ENCODE assay signal across 28 mouse cellular contexts in the genomic region with DNA sequence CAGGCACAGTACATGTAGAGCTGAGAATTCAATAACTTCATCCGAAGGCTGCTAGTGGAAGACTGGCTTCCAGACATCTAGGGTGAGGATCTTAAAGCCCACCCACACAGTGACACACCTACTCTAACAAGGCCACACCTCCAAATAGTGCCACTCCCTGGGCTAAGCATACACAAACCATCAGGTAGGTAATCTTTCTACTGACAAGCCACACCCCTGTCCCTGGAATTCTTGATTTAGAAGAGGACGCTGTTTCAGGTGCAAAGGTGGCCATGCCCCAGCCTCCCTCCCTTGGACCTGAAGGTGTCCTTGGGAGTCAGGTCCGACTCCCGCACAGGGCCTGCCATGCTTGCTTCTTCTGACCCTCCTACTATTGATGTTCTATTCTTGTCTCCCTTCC. TPM values are rescaled to one million over a fixed set of nuclear protein-coding genes. Genes with fewer than 3 reads are reported as not detected.
DNase-seq lines count a peak whose midpoint lies in the region; ATAC-seq and TF ChIP-seq lines count a peak whose summit lies in the region.
"Had no signal": no experiment of that assay in that cellular context is flagged by ENCODE, and none has a peak within 500 bp of the region (broad histone marks: within the 10 kb centered on the region; RNA-seq: fewer than 3 reads in every experiment).

No protein-coding gene starts in this region.

- ATAC-seq in intestine, embryonic 15.5 days, result peak; percentile 85
- ATAC-seq in stomach, embryonic 16.5 days (ENCODE audit: insufficient read depth, low FRiP score), result peak; percentile 35; the same call in 1 of the 2 replicates
- ATAC-seq in hindbrain, embryonic 14.5 days (ENCODE audit: low FRiP score), result no peak
- ATAC-seq: forebrain, embryonic 15.5 days; hindbrain, embryonic 16.5 days; Patski had no signal

- WGBS in intestine, embryonic 15.5 days, result 62% methylated on average over 4 of the region's 4 CpGs
- WGBS in small intestine, adult 2 months, result 35% methylated on average over 4 of the region's 4 CpGs
- 57% methylated on average over 4 of the region's 4 CpGs for WGBS in stomach, embryonic 16.5 days
- WGBS in hindbrain, embryonic 14.5 days, result 86% methylated on average over 4 of the region's 4 CpGs

- H3K9me3 ChIP-seq in intestine, embryonic 15.5 days, result no peaks in the 10 kb centered on the region
- H3K9me3 ChIP-seq in stomach, embryonic 16.5 days (replicated peaks; ENCODE audit: control insufficient read depth, low read length), result 0 out of 2 replicates have a peak, but pooled peaks cover 6% of the 10 kb centered on the region
- no peaks in the 10 kb centered on the region for H3K9me3 ChIP-seq in hindbrain, embryonic 14.5 days (ENCODE audit: control insufficient read depth, low read length)
- H3K9me3 ChIP-seq: embryonic facial prominence, embryonic 10.5 days; embryonic facial prominence, embryonic 13.5 days; forebrain, embryonic 12.5 days; forebrain, embryonic 15.5 days; heart, embryonic 10.5 days; heart, embryonic 13.5 days; hindbrain, embryonic 12.5 days had no signal

- no peaks in the 10 kb centered on the region for H3K36me3 ChIP-seq in intestine, embryonic 15.5 days
- no peaks in the 10 kb centered on the region for H3K36me3 ChIP-seq in small intestine, adult 2 months (ENCODE audit: control insufficient read depth, insufficient read depth, low read length)
- H3K36me3 ChIP-seq in stomach, embryonic 16.5 days (ENCODE audit: control insufficient read depth, insufficient read depth, low read length), result no peaks in the 10 kb centered on the region
- no peaks in the 10 kb centered on the region for H3K36me3 ChIP-seq in hindbrain, embryonic 14.5 days (replicated peaks; ENCODE audit: control insufficient read depth, insufficient read depth)
- H3K36me3 ChIP-seq: embryonic facial prominence, embryonic 10.5 days; embryonic facial prominence, embryonic 13.5 days; forebrain, embryonic 12.5 days; forebrain, embryonic 15.5 days; G1E; heart, embryonic 10.5 days; heart, embryonic 13.5 days; hindbrain, embryonic 12.5 days had no signal

- no peak for TF ChIP-seq CTCF in small intestine, adult 2 months (IDR thresholded peaks at IDR 0.05; ENCODE audit: extremely low read depth, insufficient read length, insufficient replicate concordance, low read depth, low read length)

- no peak overlapping the region for H3K4me3 ChIP-seq in intestine, embryonic 15.5 days (replicated peaks)
- H3K4me3 ChIP-seq in small intestine, adult 2 months (ENCODE audit: low read depth, low read length), result no peak overlapping the region
- H3K4me3 ChIP-seq in stomach, embryonic 16.5 days (replicated peaks; ENCODE audit: low read length), result no peak overlapping the region
- no peak overlapping the region for H3K4me3 ChIP-seq in hindbrain, embryonic 14.5 days (replicated peaks; ENCODE audit: low read length)
- H3K4me3 ChIP-seq: embryonic facial prominence, embryonic 10.5 days; embryonic facial prominence, embryonic 13.5 days; erythroblast, embryonic 14.5 days; forebrain, embryonic 12.5 days; forebrain, embryonic 15.5 days; heart, adult 2 months; heart, embryonic 10.5 days; heart, embryonic 13.5 days; hindbrain, embryonic 12.5 days had no signal

- no peak for DNase-seq in hindbrain, embryonic 14.5 days (ENCODE audit: low spot score)
- DNase-seq in right cerebral cortex, postnatal 36 days (ENCODE audit: low spot score in 2 of 2), result no peak
- no peak for DNase-seq in cerebellum, postnatal 25 days
- DNase-seq: adrenal gland, adult 2 months; adrenal gland, postnatal 14 days; B cell, adult 2 months; cerebellum, adult 11 months; cerebellum, adult 2 months; cerebellum, adult 9-11 months; cerebellum, postnatal 36 days; embryo, embryonic 11 days; gastrocnemius, postnatal 10 days; gastrocnemius, postnatal 36 days; heart, adult 2 months had no signal

- H3K9ac ChIP-seq in intestine, embryonic 15.5 days, result no peak overlapping the region
- H3K9ac ChIP-seq in stomach, embryonic 16.5 days (ENCODE audit: low read length), result no peak overlapping the region
- no peak overlapping the region for H3K9ac ChIP-seq in hindbrain, embryonic 14.5 days
- H3K9ac ChIP-seq: embryonic facial prominence, embryonic 13.5 days; forebrain, embryonic 12.5 days; forebrain, embryonic 15.5 days; heart, embryonic 13.5 days; hindbrain, embryonic 12.5 days had no signal

- no peak overlapping the region for H3K4me2 ChIP-seq in intestine, embryonic 15.5 days (replicated peaks)
- no peak overlapping the region for H3K4me2 ChIP-seq in stomach, embryonic 16.5 days (ENCODE audit: low read depth, low read length)
- no peak overlapping the region for H3K4me2 ChIP-seq in hindbrain, embryonic 14.5 days (replicated peaks)
- H3K4me2 ChIP-seq: embryonic facial prominence, embryonic 13.5 days; forebrain, embryonic 12.5 days; forebrain, embryonic 15.5 days; heart, embryonic 13.5 days; hindbrain, embryonic 12.5 days had no signal

- H3K27me3 ChIP-seq in intestine, embryonic 15.5 days (replicated peaks), result no peaks in the 10 kb centered on the region; the same call in 1 of the 2 replicates
- H3K27me3 ChIP-seq in small intestine, adult 2 months (ENCODE audit: control insufficient read depth, insufficient read depth, low read length), result no peaks in the 10 kb centered on the region
- no peaks in the 10 kb centered on the region for H3K27me3 ChIP-seq in stomach, embryonic 16.5 days (ENCODE audit: control insufficient read depth, insufficient read depth, low read length)
- no peaks in the 10 kb centered on the region for H3K27me3 ChIP-seq in hindbrain, embryonic 14.5 days (ENCODE audit: control insufficient read depth, insufficient read depth, low read length)
- H3K27me3 ChIP-seq: Patski had no signal

- no peak overlapping the region for H3K27ac ChIP-seq in intestine, embryonic 15.5 days
- peak overlapping the region; percentile 81 for H3K27ac ChIP-seq in small intestine, adult 2 months (ENCODE audit: insufficient read depth, low read depth, low read length)
- no peak overlapping the region for H3K27ac ChIP-seq in stomach, embryonic 16.5 days (ENCODE audit: low read length)
- H3K27ac ChIP-seq in hindbrain, embryonic 14.5 days, result no peak overlapping the region
- H3K27ac ChIP-seq: embryonic facial prominence, embryonic 10.5 days; embryonic facial prominence, embryonic 13.5 days; forebrain, embryonic 12.5 days; forebrain, embryonic 15.5 days; heart, adult 2 months; heart, embryonic 10.5 days; heart, embryonic 13.5 days; hindbrain, embryonic 12.5 days had no signal

- no peaks in the 10 kb centered on the region for H3K4me1 ChIP-seq in intestine, embryonic 15.5 days (replicated peaks)
- peaks cover 12% of the 10 kb centered on the region for H3K4me1 ChIP-seq in small intestine, adult 2 months (ENCODE audit: control insufficient read depth, insufficient read depth, insufficient read length, low read length)
- 0 out of 2 replicates have a peak, but pooled peaks cover 4% of the 10 kb centered on the region for H3K4me1 ChIP-seq in stomach, embryonic 16.5 days (ENCODE audit: control insufficient read depth, insufficient read depth, low read length)
- H3K4me1 ChIP-seq in hindbrain, embryonic 14.5 days (replicated peaks; ENCODE audit: control insufficient read depth, insufficient read depth, low read length), result no peaks in the 10 kb centered on the region
- H3K4me1 ChIP-seq: heart, embryonic 13.5 days had no signal

- no peak for TF ChIP-seq POLR2A in small intestine, adult 2 months (IDR thresholded peaks at IDR 0.05; ENCODE audit: low read depth, low read length)

RNA-seq across cellular contexts. Expression of gene Pink1, which starts 7.0 kb away (rescaled TPM):
- 35.9 and 36.1 TPM in 2 replicates for polyA plus RNA-seq in intestine, embryonic 15.5 days (2015; fragmentation: Nextera tagmentation; extraction: Ambion mirVana)
- 54.9 and 134 TPM in 2 replicates for polyA plus RNA-seq in small intestine, adult 2 months (2012; rRNA removed)
- 33.0 and 34.2 TPM in 2 replicates for polyA plus RNA-seq in stomach, embryonic 16.5 days (2015; fragmentation: Nextera tagmentation; extraction: Ambion mirVana)
- polyA plus RNA-seq in hindbrain, embryonic 14.5 days (2014; fragmentation: Nextera tagmentation; extraction: Ambion mirVana), result 53.4 and 57.4 TPM in 2 replicates

RNA-seq across cellular contexts. Expression of gene Ddost, which starts 28.6 kb away (rescaled TPM):
- 379 and 414 TPM in 2 replicates for polyA plus RNA-seq in intestine, embryonic 15.5 days (2015; fragmentation: Nextera tagmentation; extraction: Ambion mirVana)
- 150 and 244 TPM in 2 replicates for polyA plus RNA-seq in small intestine, adult 2 months (2012; rRNA removed)
- polyA plus RNA-seq in stomach, embryonic 16.5 days (2015; fragmentation: Nextera tagmentation; extraction: Ambion mirVana), result 418 and 440 TPM in 2 replicates
- 197 and 208 TPM in 2 replicates for polyA plus RNA-seq in hindbrain, embryonic 14.5 days (2014; fragmentation: Nextera tagmentation; extraction: Ambion mirVana)

RNA-seq across cellular contexts. Expression of gene Cda, which starts 34.7 kb away (rescaled TPM):
- polyA plus RNA-seq in intestine, embryonic 15.5 days (2015; fragmentation: Nextera tagmentation; extraction: Ambion mirVana), result 26.5 and 30.5 TPM in 2 replicates
- 218 and 419 TPM in 2 replicates for polyA plus RNA-seq in small intestine, adult 2 months (2012; rRNA removed)
- 12.6 and 14.9 TPM in 2 replicates for polyA plus RNA-seq in stomach, embryonic 16.5 days (2015; fragmentation: Nextera tagmentation; extraction: Ambion mirVana)
- polyA plus RNA-seq in hindbrain, embryonic 14.5 days (2014; fragmentation: Nextera tagmentation; extraction: Ambion mirVana), result 5.2 and 6.4 TPM in 2 replicates
- polyA plus RNA-seq: G1E had no signal
